Mouse (Mus musculus): ENCODE measurements around the gene Upf2.
"Not testable (repeated sequence)": the region's sequence is repeated elsewhere in the genome, so short reads cannot be mapped to it uniquely, and the experiment has no call there.

Upf2 gene

DNA sequence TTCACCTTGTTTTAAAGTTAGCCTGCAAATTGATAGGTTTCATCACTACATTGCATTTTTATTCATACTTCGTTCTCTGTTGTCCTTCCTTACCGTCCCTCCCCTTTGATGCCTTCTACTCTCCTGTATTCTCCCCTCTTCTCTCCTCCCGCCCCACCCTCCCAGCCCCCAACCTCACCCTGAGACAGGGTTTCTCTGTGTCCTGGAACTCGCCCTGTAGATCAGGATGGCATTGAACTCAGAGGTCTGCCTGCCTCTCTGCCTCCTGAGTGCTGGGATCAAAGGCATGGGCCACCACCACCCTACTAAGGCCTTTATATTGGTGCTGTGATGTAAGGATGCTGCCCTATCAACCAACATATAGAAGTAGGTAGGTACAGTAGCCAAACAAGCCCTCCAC lies 8.2 kb upstream of the Upf2 start:
- in situ Hi-C loops (cut with MboI; ENCODE audit: low pct_unique_long_range_greater_than_20kb in 1 of 2, low sequenced_read_pairs in 2 of 2, unreplicated experiment in 1 of 2): no loop called here

DNA sequence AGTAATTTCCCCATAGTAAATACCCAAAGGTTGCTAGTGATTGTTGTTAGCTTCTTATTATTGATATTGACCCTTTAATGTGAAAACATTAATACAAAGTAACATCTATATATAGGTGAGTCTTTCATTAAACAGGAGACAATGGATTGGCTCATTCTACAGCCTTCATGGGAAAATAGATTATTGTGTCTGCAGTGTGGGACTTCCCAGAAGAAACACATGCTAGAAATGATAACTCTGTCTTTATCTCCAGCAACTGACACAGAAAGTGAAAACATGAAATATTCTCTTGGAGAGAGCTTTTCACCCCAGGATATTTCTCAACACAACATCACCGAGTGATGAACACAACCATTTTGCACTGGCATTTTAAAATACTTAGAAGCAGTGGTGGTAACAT lies 5.6 kb upstream of the Upf2 start:
- in situ Hi-C loops (cut with MboI; ENCODE audit: low pct_unique_long_range_greater_than_20kb in 1 of 2, low sequenced_read_pairs in 2 of 2, unreplicated experiment in 1 of 2): no loop called here

DNA sequence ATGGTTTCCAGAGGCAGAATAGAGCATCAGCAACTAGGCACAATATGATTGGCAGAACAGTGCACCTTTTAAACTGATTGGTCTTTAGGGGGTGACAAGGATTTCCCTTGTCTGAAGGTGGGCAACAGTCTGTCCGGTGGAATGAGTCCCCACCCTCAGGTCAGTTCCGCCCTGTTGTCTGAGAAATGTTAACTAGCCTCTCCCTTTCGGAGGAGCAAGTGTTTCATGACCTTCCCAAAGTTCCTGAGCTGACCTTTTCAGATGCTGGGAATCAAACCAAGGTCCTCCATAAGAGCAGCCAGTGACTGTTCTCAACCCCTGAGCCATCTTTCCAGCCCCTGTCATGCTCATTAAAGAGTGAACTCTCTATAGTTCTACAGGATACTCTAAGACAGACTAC lies 4.4 kb upstream of the Upf2 start:
- in situ Hi-C loops (cut with MboI; ENCODE audit: low pct_unique_long_range_greater_than_20kb in 1 of 2, low sequenced_read_pairs in 2 of 2, unreplicated experiment in 1 of 2): no loop called here

DNA sequence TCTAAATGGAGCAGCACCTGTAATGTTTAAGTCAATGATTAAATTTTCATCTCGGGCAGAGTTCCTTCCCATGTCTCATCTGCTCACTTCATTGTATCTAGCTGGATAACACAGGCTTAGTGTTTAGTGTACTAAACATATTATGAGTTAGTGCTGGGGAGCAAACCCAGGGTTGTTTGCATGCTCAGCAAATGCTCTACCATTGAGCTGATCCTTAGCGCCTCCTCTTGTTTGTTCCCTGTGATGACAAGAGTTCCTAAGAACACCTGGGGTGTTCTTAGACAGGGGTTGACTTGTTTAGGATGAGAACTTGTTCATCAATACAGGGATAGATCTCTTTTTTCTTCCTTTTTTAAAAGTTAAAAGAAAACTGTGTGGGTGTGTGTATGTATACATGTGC lies 2.3 kb upstream of the Upf2 start:
- in situ Hi-C loops (cut with MboI; ENCODE audit: low pct_unique_long_range_greater_than_20kb in 1 of 2, low sequenced_read_pairs in 2 of 2, unreplicated experiment in 1 of 2): no loop called here

DNA sequence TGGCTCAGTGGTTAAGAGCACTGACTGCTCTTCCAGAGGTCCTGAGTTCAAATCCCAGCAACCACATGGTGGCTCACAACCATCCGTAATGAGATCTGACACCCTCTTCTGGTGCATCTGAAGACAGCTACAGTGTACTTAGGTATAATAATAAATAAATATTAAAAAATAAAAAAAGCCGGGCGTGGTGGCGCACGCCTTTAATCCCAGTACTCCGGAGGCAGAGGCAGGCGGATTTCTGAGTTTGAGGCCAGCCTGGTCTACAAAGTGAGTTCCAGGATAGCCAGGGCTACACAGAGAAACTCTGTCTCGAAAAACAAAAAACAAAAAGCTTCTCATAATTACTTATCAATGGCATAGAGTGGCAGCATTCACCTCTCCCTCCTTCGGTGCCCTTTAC lies 1.4 kb upstream of the Upf2 start:
- in situ Hi-C loops (cut with MboI; ENCODE audit: low pct_unique_long_range_greater_than_20kb in 1 of 2, low sequenced_read_pairs in 2 of 2, unreplicated experiment in 1 of 2): not testable (repeated sequence)

DNA sequence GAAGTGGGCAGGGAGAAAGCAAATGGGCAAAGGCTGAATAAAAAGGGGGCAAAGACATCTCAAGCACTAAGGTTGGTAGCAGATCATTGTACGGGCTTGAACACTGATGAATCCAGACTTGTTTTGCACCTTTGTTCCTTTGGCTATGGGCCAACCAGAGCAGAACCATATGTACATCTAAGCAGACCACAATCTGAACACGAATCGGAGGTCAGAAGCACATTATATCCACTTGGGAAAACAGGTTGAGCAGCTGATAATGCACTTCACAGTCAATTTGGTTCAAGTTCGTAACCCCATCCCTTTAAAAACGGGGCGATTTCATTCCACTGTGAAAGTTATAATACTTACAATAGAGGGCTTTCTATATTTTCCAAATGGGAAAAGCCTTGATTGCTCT lies 964 bp upstream of the Upf2 start:
- in situ Hi-C loops (cut with MboI; ENCODE audit: low pct_unique_long_range_greater_than_20kb in 1 of 2, low sequenced_read_pairs in 2 of 2, unreplicated experiment in 1 of 2): no loop called here

DNA sequence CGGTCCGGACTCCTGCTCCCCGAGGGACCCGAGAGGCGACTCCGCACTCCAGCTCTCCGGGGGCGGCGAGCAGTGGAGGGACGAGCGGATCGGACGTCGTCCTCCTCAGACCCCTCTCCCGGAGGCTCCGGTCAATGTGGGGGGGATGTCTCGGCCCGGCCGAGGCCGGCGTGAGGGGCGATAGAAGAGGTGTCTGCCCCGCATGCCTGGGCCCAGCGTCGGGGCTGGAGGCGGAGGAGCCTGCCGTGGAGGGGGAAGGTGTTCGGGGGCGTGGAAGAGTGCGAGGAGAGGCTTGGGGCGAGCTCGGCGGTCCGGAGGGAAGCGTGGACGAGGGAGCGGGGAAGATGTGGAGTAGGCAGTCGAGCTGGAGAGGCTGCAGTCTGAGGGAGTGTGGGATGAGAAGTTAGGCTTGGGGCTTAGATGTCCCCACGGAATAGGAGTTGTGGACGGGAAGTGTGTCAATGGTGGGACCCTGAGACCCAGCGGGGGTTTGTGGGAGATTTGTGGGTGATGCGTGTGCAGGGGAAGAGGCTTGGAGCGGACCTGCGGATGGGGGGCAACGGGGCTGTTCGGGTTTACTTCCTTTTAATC lies 447 bp downstream of the Upf2 start:
- in situ Hi-C loops (cut with MboI; ENCODE audit: low pct_unique_long_range_greater_than_20kb in 1 of 2, low sequenced_read_pairs in 2 of 2, unreplicated experiment in 1 of 2): no loop called here

DNA sequence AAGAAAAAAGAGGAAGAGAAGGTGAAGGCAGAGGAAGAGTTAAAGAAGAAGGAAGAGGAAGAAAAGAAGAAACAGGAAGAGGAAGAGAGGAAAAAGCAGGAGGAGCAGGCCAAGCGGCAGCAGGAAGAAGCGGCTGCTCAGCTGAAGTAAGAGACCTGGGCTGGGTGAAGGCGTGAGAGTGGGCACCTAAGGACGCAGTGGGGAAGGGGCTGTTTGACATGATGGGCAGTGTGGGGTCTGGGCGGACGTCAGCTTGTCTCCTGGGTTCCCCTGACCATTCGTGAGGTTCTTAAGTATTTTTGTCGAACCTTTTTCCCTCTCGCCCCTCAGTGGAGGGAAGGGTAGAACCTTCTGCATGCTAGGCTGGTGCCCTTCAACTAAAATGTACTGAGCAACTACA lies 6.4 kb downstream of the Upf2 start:
- in situ Hi-C loops (cut with MboI; ENCODE audit: low pct_unique_long_range_greater_than_20kb in 1 of 2, low sequenced_read_pairs in 2 of 2, unreplicated experiment in 1 of 2): no loop called here

DNA sequence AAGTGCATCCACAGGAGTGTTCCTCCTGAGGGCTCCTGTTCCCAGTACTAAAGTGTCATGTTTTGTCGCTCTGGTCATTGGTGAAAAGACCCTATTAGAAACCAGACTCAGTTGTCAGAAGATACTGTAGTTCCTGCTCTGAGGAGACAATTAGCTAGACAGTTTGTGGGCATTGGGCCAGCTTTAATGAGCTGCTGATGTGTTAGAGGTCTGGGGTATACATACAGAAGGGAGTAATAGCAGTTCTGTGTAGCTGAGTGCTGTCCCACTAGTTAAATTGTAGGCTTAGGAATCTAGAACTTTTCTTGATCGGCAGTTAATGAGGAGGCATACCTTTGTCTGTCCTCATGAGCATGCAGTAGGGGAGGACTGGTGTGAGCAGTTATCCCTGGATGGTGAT lies 11.0 kb downstream of the Upf2 start:
- in situ Hi-C loops (cut with MboI; ENCODE audit: low pct_unique_long_range_greater_than_20kb in 1 of 2, low sequenced_read_pairs in 2 of 2, unreplicated experiment in 1 of 2): no loop called here

DNA sequence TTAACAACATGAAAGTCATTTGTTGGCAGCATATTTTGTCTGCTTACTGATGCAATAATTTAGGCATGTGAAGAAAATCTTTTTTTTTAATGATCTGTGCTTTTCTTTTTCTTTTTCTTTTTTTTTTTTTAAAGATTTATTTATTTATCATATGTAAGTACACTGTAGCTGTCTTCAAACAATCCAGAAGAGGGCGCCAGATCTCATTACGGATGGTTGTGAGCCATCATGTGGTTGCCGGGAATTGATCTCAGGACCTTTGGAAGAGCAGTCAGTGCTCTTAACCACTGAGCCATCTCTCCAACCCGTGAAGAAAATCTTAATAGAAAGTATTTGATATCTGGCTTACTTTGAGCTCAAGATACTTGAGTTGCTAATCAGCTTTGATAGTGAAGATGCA lies 12.5 kb downstream of the Upf2 start:
- in situ Hi-C loops (cut with MboI; ENCODE audit: low pct_unique_long_range_greater_than_20kb in 1 of 2, low sequenced_read_pairs in 2 of 2, unreplicated experiment in 1 of 2): not testable (repeated sequence)

DNA sequence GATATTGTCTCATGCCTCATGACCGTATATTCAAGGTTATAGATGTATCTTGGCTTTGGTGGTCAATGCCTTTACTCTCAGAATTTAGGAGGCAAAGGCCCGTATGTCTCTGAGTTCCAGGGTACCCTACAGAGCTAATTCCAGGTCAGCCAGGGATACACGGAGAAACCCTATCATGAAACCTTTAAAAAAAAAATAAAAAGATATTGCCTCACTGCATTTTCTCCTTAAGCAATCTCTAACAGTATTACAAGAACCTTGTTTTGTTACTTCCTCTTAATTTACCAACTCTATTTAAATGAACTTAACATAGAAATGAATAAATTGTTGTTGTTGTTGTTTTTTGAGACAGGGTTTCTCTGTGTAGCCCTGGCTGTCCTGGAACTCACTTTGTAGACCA lies 14.7 kb downstream of the Upf2 start:
- in situ Hi-C loops (cut with MboI; ENCODE audit: low pct_unique_long_range_greater_than_20kb in 1 of 2, low sequenced_read_pairs in 2 of 2, unreplicated experiment in 1 of 2): no loop called here

DNA sequence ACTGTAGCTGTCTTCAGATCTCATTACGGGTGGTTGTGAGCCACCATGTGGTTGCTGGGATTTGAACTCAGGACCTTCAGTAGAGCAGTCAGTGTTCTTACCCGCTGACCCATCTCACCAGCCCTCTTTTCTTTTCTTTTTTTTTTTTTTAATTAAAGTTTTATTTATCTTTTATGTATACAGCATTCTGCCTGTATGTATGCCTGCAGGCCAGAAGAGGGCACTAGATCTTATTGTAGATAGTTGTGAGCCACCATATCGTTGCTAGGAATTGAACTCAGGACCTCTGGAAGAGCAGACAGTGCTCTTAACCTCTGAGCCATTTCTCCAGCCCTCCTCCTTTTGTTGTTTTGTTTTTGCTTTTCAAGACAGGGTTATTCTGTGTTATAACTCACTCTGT lies 19.4 kb downstream of the Upf2 start:
- in situ Hi-C loops (cut with MboI; ENCODE audit: low pct_unique_long_range_greater_than_20kb in 1 of 2, low sequenced_read_pairs in 2 of 2, unreplicated experiment in 1 of 2): not testable (repeated sequence)

DNA sequence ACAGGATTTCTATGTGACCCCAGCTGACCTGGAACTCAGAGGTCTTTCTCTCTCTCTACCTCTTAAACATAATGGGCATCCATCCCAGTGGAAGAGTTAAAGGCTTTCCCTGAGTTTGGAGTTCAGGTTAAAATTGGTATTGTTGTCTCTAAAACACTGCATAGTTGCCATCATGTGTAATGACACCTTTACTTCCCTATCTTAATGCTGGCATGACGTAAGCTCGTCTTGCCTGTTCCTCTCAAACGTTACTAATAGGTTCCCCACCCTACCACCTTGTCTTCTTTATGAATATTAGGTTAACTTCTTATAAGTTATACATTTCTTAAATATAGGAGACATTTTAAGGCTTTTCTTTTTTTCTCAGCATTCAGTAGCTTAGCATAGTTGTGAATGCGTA lies 26.3 kb downstream of the Upf2 start:
- in situ Hi-C loops (cut with MboI; ENCODE audit: low pct_unique_long_range_greater_than_20kb in 1 of 2, low sequenced_read_pairs in 2 of 2, unreplicated experiment in 1 of 2): no loop called here

DNA sequence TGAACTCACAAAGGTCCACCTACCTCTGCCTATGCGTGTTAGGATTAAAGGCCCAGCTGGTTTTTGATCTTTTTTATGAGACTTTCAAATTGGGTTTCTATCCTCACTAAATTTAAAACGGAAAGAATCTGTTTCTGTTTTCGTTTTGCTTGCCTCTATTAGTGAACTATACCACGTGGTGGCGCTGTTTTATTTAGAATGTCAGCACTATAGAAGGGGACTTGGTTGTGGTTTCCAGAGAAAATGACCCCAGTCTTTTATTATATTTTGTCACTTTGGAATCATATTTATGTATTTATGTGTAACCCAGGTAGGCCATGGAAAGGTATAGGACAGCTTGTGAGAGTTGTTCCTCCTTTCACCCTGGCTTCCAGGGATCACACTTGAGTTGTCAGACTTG lies 44.3 kb downstream of the Upf2 start:
- in situ Hi-C loops (cut with MboI; ENCODE audit: low pct_unique_long_range_greater_than_20kb in 1 of 2, low sequenced_read_pairs in 2 of 2, unreplicated experiment in 1 of 2): loop anchor here (10.0 kb wide), 2 partner anchors 159 to 169 kb away; no protein-coding TSS in a partner anchor

DNA sequence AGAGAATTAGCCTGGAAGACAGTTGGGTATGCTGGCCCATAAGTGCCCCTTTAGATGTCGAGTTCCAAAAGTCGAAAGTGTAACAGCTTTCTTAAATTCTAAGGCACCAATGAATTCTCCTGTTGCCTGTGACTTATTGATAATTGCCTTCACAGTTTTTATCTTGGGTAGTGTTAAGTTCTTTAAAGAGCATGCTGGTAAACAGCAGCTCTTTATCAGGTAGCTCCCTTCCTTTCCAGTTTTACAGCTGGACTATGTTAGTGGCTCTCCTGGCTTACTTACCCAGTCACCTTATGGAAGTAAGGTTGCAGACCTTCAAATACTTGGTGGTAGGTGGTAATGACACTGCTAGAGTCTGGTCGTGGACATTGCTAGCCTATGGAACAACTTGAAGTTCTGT lies 52.7 kb downstream of the Upf2 start:
- in situ Hi-C loops (cut with MboI; ENCODE audit: low pct_unique_long_range_greater_than_20kb in 1 of 2, low sequenced_read_pairs in 2 of 2, unreplicated experiment in 1 of 2): no loop called here

DNA sequence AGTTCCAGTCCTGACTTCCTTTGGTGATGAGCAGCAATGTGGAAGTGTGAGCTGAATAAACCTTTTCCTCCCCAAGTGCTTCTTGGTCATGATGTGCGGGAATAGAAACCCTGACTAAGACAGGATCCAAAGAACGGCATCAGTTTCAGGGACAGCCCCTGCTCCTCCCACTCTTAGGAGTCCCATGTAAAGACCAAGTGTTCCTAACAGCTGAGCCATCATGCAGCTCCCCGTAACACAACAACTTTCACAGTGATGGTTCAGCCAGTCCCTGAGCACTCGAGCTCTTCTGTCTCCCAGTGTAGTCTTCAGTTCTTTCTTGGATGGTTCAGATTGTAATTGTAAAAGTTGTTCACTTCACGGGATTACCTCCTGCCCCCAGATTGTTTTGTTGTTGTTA lies 63.3 kb downstream of the Upf2 start:
- in situ Hi-C loops (cut with MboI; ENCODE audit: low pct_unique_long_range_greater_than_20kb in 1 of 2, low sequenced_read_pairs in 2 of 2, unreplicated experiment in 1 of 2): no loop called here

DNA sequence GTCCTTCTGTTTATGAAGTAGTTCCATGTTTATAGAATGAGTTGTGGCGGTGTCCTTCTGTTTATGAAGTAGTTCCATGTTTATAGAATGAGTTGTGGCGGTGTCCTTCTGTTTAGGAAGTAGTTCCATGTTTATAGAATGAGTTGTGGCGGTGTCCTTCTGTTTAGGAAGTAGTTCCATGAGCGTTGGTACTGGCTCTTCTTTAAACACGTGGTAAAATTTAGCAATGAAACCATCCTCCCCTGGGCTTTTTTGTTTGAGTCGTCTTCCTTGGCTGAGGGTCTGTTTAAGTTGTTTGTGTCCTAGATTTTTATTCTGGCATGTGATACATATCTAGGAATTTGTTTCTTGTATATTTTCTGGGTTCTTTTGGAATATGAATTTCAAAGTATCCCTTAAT lies 63.9 kb downstream of the Upf2 start:
- in situ Hi-C loops (cut with MboI; ENCODE audit: low pct_unique_long_range_greater_than_20kb in 1 of 2, low sequenced_read_pairs in 2 of 2, unreplicated experiment in 1 of 2): not testable (repeated sequence)

DNA sequence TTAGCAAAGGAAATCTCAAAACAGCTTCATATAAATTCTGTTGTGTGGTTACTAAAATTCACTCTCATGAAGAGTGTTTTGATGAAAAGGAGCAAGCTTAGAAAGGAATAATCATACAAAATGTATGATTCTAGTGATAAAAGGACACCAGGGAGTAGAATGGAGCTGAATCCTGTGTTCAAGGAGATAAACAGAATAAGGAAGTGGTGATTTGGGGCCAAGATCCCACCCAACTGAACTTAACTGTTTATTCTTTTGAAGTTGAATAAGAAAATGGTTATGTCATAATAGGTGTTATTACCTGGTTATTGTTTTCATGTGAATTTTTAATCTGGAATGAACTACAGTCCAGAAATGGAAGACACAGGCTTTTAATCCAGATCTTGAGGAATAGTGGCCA lies 69.3 kb downstream of the Upf2 start:
- in situ Hi-C loops (cut with MboI; ENCODE audit: low pct_unique_long_range_greater_than_20kb in 1 of 2, low sequenced_read_pairs in 2 of 2, unreplicated experiment in 1 of 2): no loop called here

DNA sequence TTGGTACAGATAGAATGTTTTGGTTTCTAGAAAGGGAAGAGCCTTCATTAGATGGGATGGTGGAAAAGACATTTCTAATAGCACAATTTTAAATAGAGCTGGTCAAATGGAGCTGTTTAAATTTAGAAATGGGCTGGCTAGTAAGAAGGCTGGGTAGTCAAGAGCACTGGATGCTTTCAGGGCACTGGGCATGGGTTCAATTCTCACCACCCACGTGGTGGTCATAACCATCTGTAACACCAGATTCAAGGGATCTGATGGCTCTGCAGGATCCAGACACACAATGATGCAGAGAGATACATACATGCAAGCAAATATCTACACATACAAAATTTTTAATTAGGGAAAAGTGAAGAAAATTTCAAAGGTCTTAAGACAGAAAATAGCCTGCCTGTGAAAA lies 91.4 kb downstream of the Upf2 start:
- in situ Hi-C loops (cut with MboI; ENCODE audit: low pct_unique_long_range_greater_than_20kb in 1 of 2, low sequenced_read_pairs in 2 of 2, unreplicated experiment in 1 of 2): no loop called here

DNA sequence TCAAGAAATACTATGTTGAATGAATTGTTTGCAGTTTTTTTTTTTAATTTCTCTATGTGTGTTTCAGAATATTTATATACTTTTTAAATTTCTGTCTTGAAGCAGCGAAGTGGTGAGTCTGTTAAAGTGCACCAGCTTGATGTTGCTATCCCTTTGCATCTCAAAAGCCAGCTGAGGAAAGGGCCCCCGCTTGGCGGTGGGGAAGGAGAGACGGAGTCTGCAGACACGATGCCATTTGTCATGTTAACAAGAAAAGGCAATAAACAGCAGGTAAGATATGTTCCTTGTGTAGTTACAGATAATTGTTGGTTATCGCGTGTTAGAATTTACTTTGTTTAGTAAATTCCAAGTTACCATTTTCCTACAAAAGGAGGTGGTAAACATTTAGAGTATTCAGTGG lies 95.5 kb downstream of the Upf2 start:
- in situ Hi-C loops (cut with MboI; ENCODE audit: low pct_unique_long_range_greater_than_20kb in 1 of 2, low sequenced_read_pairs in 2 of 2, unreplicated experiment in 1 of 2): no loop called here

DNA sequence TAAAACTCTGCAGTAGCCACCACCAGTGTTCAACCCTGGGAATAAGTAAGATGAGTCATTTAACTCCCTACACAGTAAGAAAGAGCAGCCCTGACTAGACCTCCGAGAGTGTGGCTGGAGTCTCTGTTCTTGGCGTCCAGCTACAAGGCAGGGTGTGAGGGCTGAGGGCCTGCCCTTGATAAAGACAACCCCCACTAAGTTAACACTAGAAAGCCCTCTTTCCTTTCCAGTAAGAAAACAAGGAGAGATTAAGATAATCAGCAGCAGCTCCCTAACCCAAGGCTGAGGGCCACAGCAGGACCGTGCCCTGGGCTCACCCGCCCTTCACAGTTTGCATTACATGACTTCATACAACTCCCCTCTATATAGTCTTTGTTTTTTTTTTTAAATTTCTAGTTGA lies 97.3 kb downstream of the Upf2 start:
- in situ Hi-C loops (cut with MboI; ENCODE audit: low pct_unique_long_range_greater_than_20kb in 1 of 2, low sequenced_read_pairs in 2 of 2, unreplicated experiment in 1 of 2): no loop called here

All from mouse embryonic stem cell (cell line).